Mouse (Mus musculus) embryo, embryonic 11.5 days (tissue): ENCODE measurements around the gene Eif3j1.
"Not testable (repeated sequence)": the region's sequence is repeated elsewhere in the genome, so short reads cannot be mapped to it uniquely, and the experiment has no call there.

Experiments
- DNase-seq: peaks from one replicate; pipeline ENCODE4 v3.0.0-alpha.2; 2012; ENCODE audit warnings: low read depth, low spot score

Gene Eif3j1

DNA sequence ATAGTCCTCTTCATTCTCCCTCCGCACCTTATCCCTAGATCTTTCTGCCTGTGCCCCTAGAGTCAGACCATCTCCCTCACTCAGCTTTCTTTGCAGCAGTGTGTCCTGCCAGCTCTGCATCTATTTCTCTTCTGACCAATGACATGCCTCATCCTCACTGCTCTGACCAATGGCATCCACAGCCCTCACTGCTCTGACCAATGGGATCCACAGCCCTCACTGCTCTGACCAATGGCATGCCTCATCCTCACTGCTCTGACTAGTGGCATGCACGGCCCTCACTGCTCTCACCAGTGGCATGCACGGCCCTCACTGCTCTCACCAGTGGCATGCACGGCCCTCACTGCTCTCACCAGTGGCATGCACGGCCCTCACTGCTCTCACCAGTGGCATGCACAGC, 69.3 kb downstream of the Eif3j1 start:
- not testable (repeated sequence) for DNase-seq

GRCm38 (mm10) chr2:122102070-122102469, 73.7 kb downstream of the Eif3j1 start:
- DNase-seq: no peak
